Mouse (Mus musculus) neural tube, embryonic 11.5 days (tissue): ENCODE data around the gene Dop1a. TPM values are rescaled to one million over a fixed set of nuclear protein-coding genes. Genes with fewer than 3 reads are reported as not detected.
"Not testable (repeated sequence)": the region's sequence is repeated elsewhere in the genome, so short reads cannot be mapped to it uniquely, and the experiment has no call there.

Source experiments
- ATAC-seq: fragments of 200-750 bp; cut with Nextera tagmentation; 2 replicates; pipeline ENCODE4 v1.8.0; 2017; ENCODE audit warnings: moderate number of reproducible peaks, mild to moderate bottlenecking, moderate TSS enrichment, moderate library complexity; ENCODE audit not compliant: insufficient read depth, low FRiP score, low TSS enrichment
- DNase-seq: peaks from one replicate; pipeline ENCODE4 v3.0.0-alpha.2; 2015; ENCODE audit warnings: low spot score
- H3K27ac ChIP-seq: fragments of 300-500 bp; sonication (generic); 2 replicates; pipeline ENCODE4 v1.5.1; 2014; ENCODE audit warnings: low read depth, mild to moderate bottlenecking, low read length
- H3K27me3 ChIP-seq: fragments of 300-500 bp; sonication (generic); 2 replicates; pipeline ENCODE4 v1.6.1; 2014; ENCODE audit warnings: mild to moderate bottlenecking, low read length, mixed read lengths; ENCODE audit not compliant: control insufficient read depth, insufficient read depth
- H3K36me3 ChIP-seq: fragments of 300-500 bp; sonication (generic); 2 replicates; pipeline ENCODE4 v1.6.1; 2014; ENCODE audit warnings: mild to moderate bottlenecking, low read length, moderate library complexity, mixed read lengths; ENCODE audit not compliant: control insufficient read depth, insufficient read depth
- H3K4me1 ChIP-seq: fragments of 300-500 bp; sonication (generic); 2 replicates; pipeline ENCODE4 v1.6.1; 2014; ENCODE audit warnings: low read length, mixed read lengths; ENCODE audit not compliant: control insufficient read depth, insufficient read depth
- H3K4me2 ChIP-seq: fragments of 300-500 bp; sonication (generic); 2 replicates; pipeline ENCODE4 v1.6.1; 2014; ENCODE audit warnings: low read depth, mild to moderate bottlenecking, moderate library complexity
- H3K4me3 ChIP-seq: fragments of 300-500 bp; sonication (generic); 2 replicates; pipeline ENCODE4 v1.5.1; 2014; ENCODE audit warnings: low read depth, low read length
- H3K9ac ChIP-seq: fragments of 300-500 bp; sonication (generic); 2 replicates; pipeline ENCODE4 v1.6.1; 2014; ENCODE audit warnings: mild to moderate bottlenecking, low read length
- H3K9me3 ChIP-seq: fragments of 300-500 bp; sonication (generic); 2 replicates; pipeline ENCODE4 v1.6.1; 2016; ENCODE audit warnings: low read length; ENCODE audit not compliant: control insufficient read depth
- WGBS: fragments of 180-500 bp; shearing (Covaris S2); extraction: QIAGEN DNeasy Blood & Tissue Kit; methylation state at CpG from one replicate; pipeline ENCODE4 v1.1.7; 2014; 5-methylcytosine and 5-hydroxymethylcytosine counted together
- polyA plus RNA-seq: library from polyadenylated mRNA; unstranded; fragments of >200 nt; fragmentation: Nextera tagmentation; extraction: Ambion mirVana; gene quantifications from 2 replicates; pipeline ENCODE4 v1.2.1, GENCODE M21; 2014

The Dop1a gene
- polyA plus RNA-seq, 1 experiment from 2014 or later: 16.5 TPM

DNA sequence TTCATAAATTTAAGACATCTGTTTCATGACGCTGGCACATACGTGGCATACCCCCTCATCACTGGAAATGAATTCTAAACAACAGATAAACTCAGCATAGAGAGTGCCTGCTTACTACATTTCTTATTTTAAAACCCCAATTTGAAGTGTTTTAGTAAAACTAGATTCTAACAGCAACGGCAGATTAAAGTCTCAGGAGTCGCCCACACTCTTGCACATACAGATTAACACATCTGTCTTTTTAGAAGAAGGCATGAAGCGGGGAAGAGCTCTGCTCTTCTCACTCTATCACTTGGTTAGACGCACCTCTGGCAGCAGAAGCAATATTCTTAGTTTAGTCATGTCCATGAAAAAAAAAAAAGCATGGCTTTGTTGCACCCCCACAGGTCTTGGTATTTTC lies 108.2 kb downstream of the Dop1a start:
- DNase-seq: no peak
- H3K4me2 ChIP-seq: no peak overlapping the region
- H3K36me3 ChIP-seq: no peaks in the 10 kb centered on the region
- no peak for ATAC-seq
- H3K4me3 ChIP-seq: no peak overlapping the region
- H3K4me1 ChIP-seq: peaks cover 2% of the 10 kb centered on the region; the same call in 1 of the 2 replicates
- WGBS: 92% methylated on average over 6 of the region's 6 CpGs
- H3K9me3 ChIP-seq: no peaks in the 10 kb centered on the region
- H3K27ac ChIP-seq: no peak overlapping the region
- no peak overlapping the region for H3K9ac ChIP-seq
- H3K27me3 ChIP-seq: no peaks in the 10 kb centered on the region

DNA sequence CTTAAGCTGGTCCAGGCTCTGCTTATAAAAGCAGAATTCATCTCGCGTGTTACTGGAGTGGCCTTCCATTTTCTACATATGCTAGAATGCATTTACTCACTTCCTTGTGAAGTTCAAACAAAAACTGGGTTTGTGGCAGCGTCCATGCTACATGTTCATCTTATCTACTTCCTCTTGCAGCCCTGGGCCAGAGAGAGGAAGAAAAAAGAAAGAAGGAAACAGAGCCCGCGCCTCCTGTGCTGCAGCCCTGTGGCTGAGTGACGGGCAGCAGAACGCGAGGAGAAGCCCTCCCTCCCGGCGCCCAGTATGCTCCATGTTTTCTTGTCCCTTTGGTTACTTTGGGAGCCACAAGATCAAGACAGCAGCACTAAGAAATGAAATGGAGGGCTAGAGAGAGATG lies 112.7 kb downstream of the Dop1a start:
- no peaks in the 10 kb centered on the region for H3K9me3 ChIP-seq
- no peaks in the 10 kb centered on the region for H3K27me3 ChIP-seq
- 91% methylated on average over 10 of the region's 10 CpGs for WGBS
- ATAC-seq (no peak), DNase-seq (no peak)
- no peaks in the 10 kb centered on the region for H3K36me3 ChIP-seq
- H3K4me3 ChIP-seq: no peak overlapping the region
- no peak overlapping the region for H3K9ac ChIP-seq
- H3K27ac ChIP-seq: no peak overlapping the region
- no peak overlapping the region for H3K4me2 ChIP-seq
- H3K4me1 ChIP-seq: no peaks in the 10 kb centered on the region

DNA sequence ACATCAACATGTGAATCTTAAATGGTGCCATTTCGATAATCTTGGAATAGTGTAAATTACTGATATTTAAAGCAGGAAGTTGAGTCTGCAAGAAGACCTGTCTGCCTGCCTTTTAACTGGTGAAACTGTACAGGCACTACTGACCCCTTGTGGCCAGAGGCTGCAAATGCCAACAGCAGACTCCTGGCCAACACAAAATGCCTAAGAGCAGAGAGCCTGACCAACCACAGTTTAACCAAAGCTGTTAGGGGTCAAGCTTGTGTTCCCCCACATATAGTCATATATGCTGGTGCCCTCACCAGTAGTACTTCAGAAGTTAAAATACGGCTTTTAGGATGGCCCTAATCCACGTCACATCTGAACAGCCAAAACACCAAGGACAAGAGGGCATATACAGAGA lies 116.8 kb downstream of the Dop1a start:
- H3K27me3 ChIP-seq: no peaks in the 10 kb centered on the region
- H3K4me2 ChIP-seq: no peak overlapping the region
- 58% methylated on average over 3 of the region's 3 CpGs for WGBS
- DNase-seq (peak; percentile 69), ATAC-seq (peak; percentile 53; the same call in 1 of the 2 replicates)
- no peak overlapping the region for H3K4me3 ChIP-seq
- no peak overlapping the region for H3K9ac ChIP-seq
- no peak overlapping the region for H3K27ac ChIP-seq
- no peaks in the 10 kb centered on the region for H3K36me3 ChIP-seq
- H3K4me1 ChIP-seq: no peaks in the 10 kb centered on the region
- H3K9me3 ChIP-seq: no peaks in the 10 kb centered on the region

DNA sequence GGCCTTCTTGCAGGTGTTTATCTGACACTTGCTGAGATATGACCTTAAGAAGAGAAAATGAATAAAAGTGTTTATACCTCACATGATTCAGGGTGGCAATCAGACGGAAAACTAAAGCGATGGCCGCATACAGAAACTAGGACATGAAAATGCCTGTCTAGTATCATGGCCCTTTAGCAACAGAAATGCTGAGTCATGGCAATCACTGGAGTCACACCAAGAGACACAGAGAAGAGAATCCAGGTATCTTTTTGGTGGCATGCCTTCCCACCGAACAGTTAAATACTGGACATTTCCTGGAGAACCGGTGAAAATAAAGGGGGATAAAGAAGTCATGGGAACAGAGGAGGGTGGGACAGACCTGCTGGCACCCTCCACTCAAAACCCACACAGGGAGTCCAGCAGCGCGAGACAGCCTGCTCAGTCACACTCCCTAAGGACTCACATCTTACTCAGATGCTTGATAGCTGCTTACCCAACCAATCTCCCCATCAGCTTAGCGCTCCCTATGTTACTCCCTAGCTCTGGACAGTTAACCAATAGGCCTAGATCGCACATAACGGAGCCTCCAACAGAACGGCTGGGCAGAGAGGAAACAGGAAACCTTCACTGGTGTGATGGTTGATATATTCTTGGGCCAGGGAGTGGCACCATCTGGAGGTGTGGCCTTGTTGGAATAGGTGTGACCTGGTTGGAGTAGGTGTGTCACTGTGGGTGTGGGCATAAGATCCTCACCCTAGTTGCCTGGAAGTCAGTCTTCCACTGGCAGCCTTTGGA lies 120.3 kb downstream of the Dop1a start:
- no peak for ATAC-seq
- no peak overlapping the region for H3K4me2 ChIP-seq
- no peaks in the 10 kb centered on the region for H3K9me3 ChIP-seq
- H3K4me1 ChIP-seq: no peaks in the 10 kb centered on the region
- 94% methylated on average over 11 of the region's 11 CpGs for WGBS
- DNase-seq: no peak
- H3K27me3 ChIP-seq: no peaks in the 10 kb centered on the region
- no peak overlapping the region for H3K27ac ChIP-seq
- H3K36me3 ChIP-seq: no peaks in the 10 kb centered on the region
- no peak overlapping the region for H3K9ac ChIP-seq
- no peak overlapping the region for H3K4me3 ChIP-seq

DNA sequence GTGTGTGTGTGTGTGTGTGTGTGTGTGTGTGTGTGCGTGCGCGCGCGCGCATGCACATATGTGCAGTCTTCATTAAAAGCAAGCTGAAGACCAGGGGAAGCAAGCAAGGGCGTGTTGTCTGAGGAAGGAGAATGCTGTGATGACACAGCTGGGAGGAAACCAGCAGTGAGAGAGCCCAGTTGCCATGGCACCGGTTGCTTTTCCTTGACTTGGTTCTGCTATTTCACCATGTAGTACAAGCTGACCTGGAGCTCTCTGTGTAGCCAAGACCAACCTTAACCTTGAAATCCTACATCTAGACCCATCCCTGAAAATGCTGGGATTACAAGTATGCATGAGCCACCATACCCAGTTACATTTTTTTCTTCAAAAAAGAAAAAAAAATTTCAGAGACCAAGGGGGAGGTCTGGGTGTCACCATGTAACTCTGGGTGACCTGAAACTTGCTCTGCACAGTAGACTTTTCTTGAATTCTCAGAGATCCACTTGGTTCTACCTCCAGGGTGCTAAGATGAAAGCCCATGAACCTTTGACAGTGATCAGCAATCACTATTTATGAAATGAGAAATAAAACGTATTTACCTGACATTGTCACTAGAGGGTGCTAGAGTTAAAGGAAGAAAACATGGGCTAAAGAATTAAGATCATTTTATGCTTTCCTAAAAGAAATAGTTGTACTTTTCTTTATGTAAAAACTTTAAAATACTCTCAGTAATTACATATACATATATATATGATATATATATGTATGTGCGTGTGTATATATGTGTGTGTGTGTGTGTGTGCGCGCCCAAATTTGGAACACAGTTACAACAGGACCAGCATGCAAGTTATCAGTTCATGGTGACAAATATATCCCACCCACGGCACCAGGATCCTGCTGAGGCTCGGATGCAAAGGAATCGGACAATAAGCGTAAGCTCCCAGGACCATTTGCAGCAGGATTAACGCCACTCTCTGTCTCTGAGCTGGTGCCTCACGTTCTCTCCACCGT lies 126.0 kb downstream of the Dop1a start:
- H3K27me3 ChIP-seq: no peaks in the 10 kb centered on the region
- H3K4me2 ChIP-seq: no peak overlapping the region
- DNase-seq (no peak), ATAC-seq (no peak)
- H3K9me3 ChIP-seq: no peaks in the 10 kb centered on the region
- H3K36me3 ChIP-seq: no peaks in the 10 kb centered on the region
- WGBS: 79% methylated on average over 15 of the region's 19 CpGs
- no peak overlapping the region for H3K4me3 ChIP-seq
- H3K4me1 ChIP-seq: no peaks in the 10 kb centered on the region
- no peak overlapping the region for H3K27ac ChIP-seq
- no peak overlapping the region for H3K9ac ChIP-seq

DNA sequence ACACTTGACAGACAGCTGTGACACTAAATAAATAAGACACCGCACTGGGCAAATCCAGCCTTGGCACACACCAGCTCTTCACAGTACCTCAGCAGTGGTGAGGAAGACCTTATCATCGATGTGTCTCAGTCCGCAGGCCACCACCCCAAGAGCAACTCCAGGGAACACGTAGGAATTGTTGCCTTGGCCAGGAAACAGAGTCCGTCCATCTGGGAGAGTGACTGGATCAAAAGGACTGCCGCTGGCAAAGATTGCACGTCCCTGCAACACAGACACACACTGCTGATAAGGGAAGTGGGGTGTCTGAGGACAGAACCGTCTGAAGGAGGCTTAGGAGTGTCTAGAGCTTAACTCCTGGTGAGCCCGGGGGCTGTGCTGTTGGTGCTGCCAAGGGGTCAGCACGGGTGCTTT lies 127.4 kb downstream of the Dop1a start:
- not testable (repeated sequence) for ATAC-seq, H3K9ac ChIP-seq, H3K36me3 ChIP-seq, H3K9me3 ChIP-seq, H3K4me2 ChIP-seq, H3K4me1 ChIP-seq, DNase-seq, H3K27me3 ChIP-seq, H3K4me3 ChIP-seq, H3K27ac ChIP-seq
- 84% methylated on average over 9 of the region's 10 CpGs for WGBS

DNA sequence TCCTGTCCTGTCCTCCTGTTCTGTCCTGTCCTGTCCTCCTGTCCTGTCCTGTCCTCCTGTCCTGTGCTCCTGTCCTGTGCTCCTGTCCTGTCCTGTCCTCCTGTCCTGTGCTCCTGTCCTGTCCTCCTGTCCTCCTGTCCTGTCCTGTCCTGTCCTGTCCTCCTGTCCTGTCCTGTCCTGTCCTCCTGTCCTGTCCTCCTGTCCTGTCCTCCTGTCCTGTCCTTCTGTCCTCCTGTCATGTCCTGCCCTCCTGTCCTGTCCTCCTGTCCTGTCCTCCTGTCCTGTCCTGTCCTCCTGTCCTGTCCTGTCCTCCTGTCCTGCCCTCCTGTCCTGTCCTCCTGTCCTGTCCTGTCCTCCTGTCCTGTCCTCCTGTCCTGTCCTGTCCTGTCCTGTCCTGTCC lies 130.0 kb downstream of the Dop1a start:
- H3K27me3 ChIP-seq, H3K4me3 ChIP-seq, H3K27ac ChIP-seq, ATAC-seq, H3K36me3 ChIP-seq, H3K9me3 ChIP-seq, H3K4me1 ChIP-seq, DNase-seq, H3K9ac ChIP-seq, H3K4me2 ChIP-seq: not testable (repeated sequence)

DNA sequence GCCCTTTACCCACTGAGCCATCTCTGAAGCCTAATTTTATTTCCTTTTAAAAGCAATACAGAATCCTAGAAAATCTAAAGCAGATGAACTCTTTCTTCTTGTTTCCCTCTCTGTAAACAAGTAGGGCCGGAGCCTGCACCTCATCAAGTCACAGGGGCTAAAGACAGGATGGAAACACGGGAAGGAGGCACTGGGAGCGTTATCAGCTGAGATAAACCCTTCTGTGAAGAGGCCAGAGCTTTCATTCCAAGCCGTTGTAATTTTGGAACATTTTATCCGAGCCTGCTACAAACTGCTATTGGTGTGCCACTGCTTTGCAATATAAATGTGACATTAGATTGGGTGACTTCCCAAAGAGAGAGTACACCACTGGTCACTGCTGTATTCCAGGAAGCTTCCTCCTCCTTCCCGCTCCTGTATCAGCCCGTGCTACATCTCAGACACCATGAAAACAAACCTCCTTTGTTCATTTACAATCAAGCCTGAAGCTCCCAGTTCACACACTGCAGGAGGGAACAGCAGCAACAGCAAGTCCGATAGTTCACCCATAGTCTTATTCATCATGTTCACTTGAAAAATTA lies 132.9 kb downstream of the Dop1a start:
- Histone ChIP-seq H3K4me1 (no peaks in the 10 kb centered on the region), H3K9ac (no peak overlapping the region), H3K4me3 (no peak overlapping the region), H3K36me3 (no peaks in the 10 kb centered on the region; the same call in 1 of the 2 replicates), H3K27ac (no peak overlapping the region), H3K4me2 (no peak overlapping the region), H3K9me3 (no peaks in the 10 kb centered on the region), H3K27me3 (no peaks in the 10 kb centered on the region)
- WGBS: 69% methylated on average over 8 of the region's 8 CpGs
- no peak for DNase-seq
- ATAC-seq: no peak
